18 mouse cellular contexts compared by ENCODE assay signal in the genomic region with DNA sequence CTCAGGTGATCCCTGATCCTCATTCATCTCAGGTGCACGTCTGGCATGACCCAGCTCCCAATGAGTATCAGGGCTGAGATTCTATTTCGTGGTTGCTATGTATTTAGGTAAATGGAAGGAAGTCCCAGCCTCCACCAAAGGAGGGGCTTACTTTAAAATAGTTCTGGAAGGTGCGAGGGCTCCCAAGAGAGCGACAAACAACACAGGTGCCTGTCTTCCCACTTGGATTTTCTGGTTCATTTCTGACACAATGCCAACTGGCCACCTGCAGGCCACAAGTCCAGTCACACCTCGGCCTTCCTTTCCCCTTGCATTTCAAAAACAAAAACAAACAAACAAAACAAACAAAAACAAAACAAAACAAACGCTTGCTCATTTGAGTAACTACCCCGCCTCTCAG. TPM values are rescaled to one million over a fixed set of nuclear protein-coding genes. Genes with fewer than 3 reads are reported as not detected.
DNase-seq lines count a peak whose midpoint lies in the region; ATAC-seq lines count a peak whose summit lies in the region.
"Had no signal": no experiment of that assay in that cellular context is flagged by ENCODE, and none has a peak within 500 bp of the region (broad histone marks: within the 10 kb centered on the region; RNA-seq: fewer than 3 reads in every experiment).

No protein-coding gene starts in this region.

- peak overlapping the region; percentile 94; the same call in 1 of the 2 replicates for H3K4me2 ChIP-seq in kidney, embryonic 16.5 days (replicated peaks; ENCODE audit: low read depth, low read length)
- H3K4me2 ChIP-seq in neural tube, embryonic 15.5 days, result peak overlapping the region; percentile 96

- WGBS in kidney, embryonic 16.5 days, result 48% methylated on average over 7 of the region's 7 CpGs
- WGBS in neural tube, embryonic 15.5 days, result 56% methylated on average over 7 of the region's 7 CpGs

- H3K9ac ChIP-seq in kidney, embryonic 16.5 days (replicated peaks; ENCODE audit: low read length), result no peak overlapping the region
- no peak overlapping the region for H3K9ac ChIP-seq in neural tube, embryonic 15.5 days (replicated peaks)
- H3K9ac ChIP-seq: forebrain, embryonic 15.5 days; liver, embryonic 14.5 days; neural tube, embryonic 12.5 days had no signal

- peaks cover 10% of the 10 kb centered on the region; the same call in 1 of the 2 replicates for H3K4me1 ChIP-seq in kidney, embryonic 16.5 days (ENCODE audit: insufficient read depth, low read length)
- H3K4me1 ChIP-seq in neural tube, embryonic 15.5 days, result peaks cover 11% of the 10 kb centered on the region

- DNase-seq in cerebellum, adult 9-11 months, result peak; percentile 52
- DNase-seq in cerebellum, adult 8-10 months, result no peak
- DNase-seq in kidney, postnatal 36 days, result no peak
- DNase-seq in neural tube, embryonic 10.5 days (ENCODE audit: extremely low spot score, low spot score), result no peak
- no peak for DNase-seq in spleen, adult 18-20 months
- DNase-seq in thymus, postnatal 0 days (ENCODE audit: low spot score), result no peak
- DNase-seq: B cell, adult 2 months; gastrocnemius, postnatal 10 days; kidney, postnatal 4 days; midbrain, embryonic 14.5 days; thymus, adult 2 months had no signal

- ATAC-seq in kidney, embryonic 16.5 days (ENCODE audit: low FRiP score, low TSS enrichment), result no peak
- no peak for ATAC-seq in neural tube, embryonic 15.5 days (ENCODE audit: low FRiP score)

- no peak overlapping the region for H3K4me3 ChIP-seq in kidney, embryonic 16.5 days (ENCODE audit: low read length)
- H3K4me3 ChIP-seq in neural tube, embryonic 15.5 days (replicated peaks), result no peak overlapping the region

- no peak overlapping the region for H3K27ac ChIP-seq in kidney, embryonic 16.5 days (ENCODE audit: low read length)
- H3K27ac ChIP-seq in neural tube, embryonic 15.5 days (replicated peaks), result no peak overlapping the region
- H3K27ac ChIP-seq: forebrain, embryonic 15.5 days; hindbrain, postnatal 0 days; liver, embryonic 14.5 days; neural tube, embryonic 12.5 days had no signal

- peaks cover 18% of the 10 kb centered on the region; the same call in 1 of the 2 replicates for H3K27me3 ChIP-seq in kidney, embryonic 16.5 days (ENCODE audit: insufficient read depth, low read length)
- peaks cover 23% of the 10 kb centered on the region for H3K27me3 ChIP-seq in neural tube, embryonic 15.5 days (replicated peaks)

- no peaks in the 10 kb centered on the region for H3K36me3 ChIP-seq in kidney, embryonic 16.5 days (ENCODE audit: insufficient read depth, low read length)
- no peaks in the 10 kb centered on the region for H3K36me3 ChIP-seq in neural tube, embryonic 15.5 days
- H3K36me3 ChIP-seq: forebrain, embryonic 15.5 days; G1E; neural tube, embryonic 12.5 days had no signal

- no peaks in the 10 kb centered on the region for H3K9me3 ChIP-seq in kidney, embryonic 16.5 days (ENCODE audit: low read length)
- H3K9me3 ChIP-seq in neural tube, embryonic 15.5 days (replicated peaks), result no peaks in the 10 kb centered on the region
- H3K9me3 ChIP-seq: forebrain, embryonic 15.5 days; neural tube, embryonic 12.5 days had no signal

RNA-seq across cellular contexts. Expression of a gene that starts 1.4 kb away (rescaled TPM):
- 2.4 and 2.6 TPM in 2 replicates for polyA plus RNA-seq in kidney, embryonic 16.5 days (2015; fragmentation: Nextera tagmentation; extraction: Ambion mirVana)
- 3.2 and 6.3 TPM in 2 replicates for polyA plus RNA-seq in neural tube, embryonic 15.5 days (2015; fragmentation: Nextera tagmentation; extraction: Ambion mirVana)
- polyA plus RNA-seq in thymus, postnatal 0 days (2015; fragmentation: Nextera tagmentation; extraction: Ambion mirVana), result 10.7 and 12.5 TPM in 2 replicates
- polyA plus RNA-seq: G1E had no signal
